Mouse (Mus musculus): ENCODE measurements around the gene Parva.

Parva gene

DNA sequence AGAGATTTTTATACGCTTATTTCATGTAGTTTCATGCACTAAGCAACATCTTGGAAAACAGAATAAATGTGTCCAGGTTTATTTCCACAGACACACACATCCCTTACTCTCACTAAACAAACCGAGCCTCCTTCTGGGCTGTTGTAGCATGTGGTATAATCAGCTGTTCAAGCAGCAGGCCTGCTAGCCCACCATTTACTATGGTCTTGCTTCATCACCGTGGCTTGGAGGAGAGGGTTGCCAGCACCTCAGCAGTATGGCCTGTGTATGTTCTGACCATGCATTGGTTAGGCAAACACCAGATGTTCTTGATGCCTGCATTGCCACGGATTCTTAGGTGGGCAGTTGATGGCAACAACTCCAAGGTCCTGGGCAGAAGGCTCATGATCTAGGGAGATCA is 30.6 kb downstream of the Parva start:
- CTCF ChIA-PET: interaction anchor here in 1 of 4 experiments (0.5 kb wide), 1 partner anchor 45 kb away, joined by 4 read pairs; no protein-coding TSS in a partner anchor
- POLR2A ChIA-PET: no interaction called here

DNA sequence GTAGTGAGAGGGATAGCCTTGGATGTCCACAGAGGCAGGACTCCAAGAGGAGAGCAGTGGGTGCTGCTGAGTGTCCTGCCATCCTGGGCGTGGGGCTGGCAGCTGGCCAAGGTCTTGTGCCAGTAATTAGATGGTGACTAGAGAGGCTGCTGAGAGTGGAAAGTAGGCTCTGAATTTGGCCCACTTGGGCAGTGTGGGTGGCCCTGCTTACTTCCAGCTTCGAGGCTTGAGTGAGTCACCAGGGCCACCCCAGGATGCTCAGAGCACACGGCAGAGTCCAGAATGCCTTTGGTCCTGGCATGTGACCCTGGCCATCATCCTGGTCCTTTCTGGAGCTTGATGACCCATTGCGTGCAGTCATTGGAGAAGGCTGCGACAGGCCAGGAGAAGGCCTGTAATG is 31.1 kb downstream of the Parva start:
- CTCF ChIA-PET: interaction anchor here in 1 of 4 experiments (0.5 to 0.6 kb wide), 2 partner anchors 46 to 91 kb away, joined by 4 read pairs; no protein-coding TSS in a partner anchor

DNA sequence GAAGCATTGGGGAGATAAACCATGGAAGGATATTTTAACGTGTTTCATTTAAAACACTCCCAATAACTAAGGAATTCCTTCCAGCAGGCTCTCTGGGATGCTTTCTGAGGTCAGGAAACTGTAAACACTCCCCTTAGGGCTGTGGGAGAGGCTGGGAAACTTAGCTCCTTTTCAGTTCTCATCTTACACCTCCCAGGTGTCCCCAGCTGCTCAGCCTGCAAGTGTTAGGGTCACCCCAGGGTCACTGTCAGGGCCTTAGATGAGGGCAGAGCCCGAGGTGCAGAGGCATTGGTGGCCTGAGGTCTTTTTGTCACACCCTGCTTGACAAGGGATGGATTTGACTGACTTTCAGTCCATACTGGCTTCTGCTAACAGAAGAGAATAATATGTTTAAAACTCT is 35.8 kb downstream of the Parva start:
- ChIA-PET POLR2A (no interaction called here), CTCF (no interaction called here)

More for the DNA sequence above, 31.1 kb downstream of the Parva start:
- POLR2A ChIA-PET: no interaction called here

DNA sequence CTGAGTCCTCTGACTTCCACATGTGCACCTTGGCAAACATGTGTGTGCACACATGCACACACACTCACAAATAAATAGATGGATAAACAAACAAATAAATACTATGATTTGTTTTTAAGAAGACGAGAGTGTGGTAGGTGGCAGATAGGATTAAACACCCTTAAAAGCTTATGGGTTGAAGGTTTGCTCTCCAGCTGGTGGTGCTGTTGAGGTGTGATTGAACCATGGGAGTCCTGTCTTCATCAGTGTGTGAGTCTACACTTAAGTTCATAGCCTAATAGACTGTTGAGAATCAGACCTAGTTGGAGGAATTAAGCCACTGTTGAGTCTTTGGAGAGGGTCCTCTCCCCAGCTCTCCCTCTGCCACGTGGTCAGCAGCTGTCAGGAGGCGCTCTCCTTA is 38.6 kb downstream of the Parva start:
- POLR2A ChIA-PET: interaction anchor here in 1 of 4 experiments (1.3 kb wide), 1 partner anchor 24 kb away, joined by 3 read pairs; no protein-coding TSS in a partner anchor
- CTCF ChIA-PET: interaction anchor here in 2 of 4 experiments (0.5 to 0.7 kb wide), 3 partner anchors 26 to 1015 kb away, joined by 3 to 6 read pairs (median 5); no protein-coding TSS in a partner anchor

DNA sequence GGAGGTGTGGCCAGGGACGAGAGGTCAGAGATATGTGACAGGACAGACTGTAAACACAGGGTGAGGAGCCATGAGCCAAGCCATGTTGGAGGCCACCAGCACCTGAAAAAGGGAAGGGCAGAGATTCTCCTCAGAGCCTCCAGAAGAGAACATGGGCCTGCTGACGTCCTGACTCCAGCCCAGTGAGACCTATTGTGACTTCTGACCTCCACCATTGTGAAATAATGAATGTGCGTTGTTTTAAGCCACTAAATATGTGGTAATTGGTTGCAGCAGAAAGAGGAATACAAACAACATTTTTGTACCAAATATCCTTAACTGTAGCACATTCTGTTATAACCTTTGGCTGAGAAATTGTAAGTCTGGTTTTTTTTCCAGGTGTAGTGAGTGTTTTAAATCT is 39.5 kb downstream of the Parva start:
- CTCF ChIA-PET: interaction anchor here in 2 of 4 experiments (0.5 to 0.6 kb wide), 2 partner anchors 308 to 1014 kb away, joined by 5 to 6 read pairs; partner anchors contain the start of gene Dkk3 (in 1 of the 2)
- POLR2A ChIA-PET: interaction anchor here in 1 of 4 experiments (1.3 kb wide), 1 partner anchor 23 kb away, joined by 3 read pairs; no protein-coding TSS in a partner anchor

DNA sequence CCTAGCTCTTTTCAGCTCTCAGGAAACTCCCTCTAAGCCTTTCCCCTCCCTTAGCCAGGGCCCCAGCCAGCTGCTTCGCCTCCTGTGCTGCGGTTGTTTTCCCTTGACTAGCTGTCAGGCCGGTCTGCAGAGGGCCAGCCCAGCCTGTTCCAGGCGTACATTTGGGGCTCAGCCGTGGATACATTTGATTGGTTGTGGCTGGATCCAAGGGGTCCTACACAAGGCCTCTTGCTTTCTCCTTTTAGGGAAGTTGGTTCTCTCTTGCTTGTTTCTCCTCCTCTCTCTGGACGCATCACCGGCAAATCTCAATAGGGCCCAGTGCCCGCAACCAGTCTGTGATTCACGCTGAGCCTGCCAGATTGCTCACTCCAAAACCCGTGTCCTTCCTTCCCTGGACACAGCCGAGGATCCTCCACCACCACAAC is 40.4 kb downstream of the Parva start:
- ChIA-PET POLR2A (interaction anchor here in 1 of 4 experiments (0.6 kb wide), 1 partner anchor 12 kb away, joined by 3 read pairs; no protein-coding TSS in a partner anchor), CTCF (interaction anchor here in 1 of 4 experiments (1.1 kb wide), 1 partner anchor 488 kb away, joined by 7 read pairs; no protein-coding TSS in a partner anchor)

DNA sequence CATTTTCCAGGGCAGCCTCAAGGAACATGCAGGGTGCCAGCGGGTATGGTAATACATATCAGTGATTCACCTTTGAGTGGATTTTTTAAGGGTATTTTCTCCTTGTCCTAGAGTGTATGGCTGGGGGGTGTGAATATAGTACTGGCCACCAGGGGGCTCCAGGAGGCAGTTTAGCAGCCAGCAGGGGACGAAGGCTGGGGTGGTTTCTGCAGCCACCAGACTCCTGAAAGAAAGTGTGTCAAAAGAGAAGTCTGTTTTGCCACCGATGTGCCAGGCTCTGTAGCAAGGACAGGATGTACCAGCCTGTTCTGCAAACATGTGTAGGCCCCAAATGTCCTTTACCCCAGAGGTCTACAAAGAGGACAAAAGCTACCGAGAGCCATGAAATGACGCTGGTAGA is 42.5 kb downstream of the Parva start:
- POLR2A ChIA-PET: interaction anchor here in 2 of 4 experiments (0.6 to 2.1 kb wide), 3 partner anchors 15 to 338 kb away, joined by 3 to 4 read pairs (median 4); no protein-coding TSS in a partner anchor
- CTCF ChIA-PET: interaction anchor here (0.6 to 3.8 kb wide), 28 partner anchors 9 to 1241 kb away, joined by 3 to 18 read pairs (median 3); partner anchors contain the start of gene Parva (in 1 of the 4)

DNA sequence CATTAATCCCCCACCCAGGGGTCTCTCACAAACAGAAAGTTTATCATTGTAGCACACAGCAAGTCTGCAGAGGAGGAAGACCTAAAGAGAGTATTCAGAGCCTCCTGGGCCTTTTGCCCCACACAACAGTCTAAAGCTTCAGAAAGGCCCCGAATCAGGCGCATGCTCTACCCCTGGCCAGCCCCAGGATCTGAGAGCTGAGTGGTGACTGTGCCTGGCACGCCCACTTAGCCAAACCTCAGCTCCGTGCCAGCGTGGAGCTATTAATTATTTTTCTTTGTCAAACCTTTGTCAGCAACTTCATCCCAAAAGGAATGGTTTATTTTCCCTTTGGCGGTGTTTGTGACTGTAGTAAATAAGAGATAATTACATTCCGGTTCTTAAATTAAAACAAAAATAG is 44.0 kb downstream of the Parva start:
- CTCF ChIA-PET: interaction anchor here in 2 of 4 experiments (0.9 to 3.8 kb wide), 4 partner anchors 8 to 397 kb away, joined by 4 to 18 read pairs (median 7); no protein-coding TSS in a partner anchor
- POLR2A ChIA-PET: interaction anchor here in 1 of 4 experiments (0.7 to 2.1 kb wide), 4 partner anchors 17 to 380 kb away, joined by 3 to 4 read pairs (median 3); no protein-coding TSS in a partner anchor

DNA sequence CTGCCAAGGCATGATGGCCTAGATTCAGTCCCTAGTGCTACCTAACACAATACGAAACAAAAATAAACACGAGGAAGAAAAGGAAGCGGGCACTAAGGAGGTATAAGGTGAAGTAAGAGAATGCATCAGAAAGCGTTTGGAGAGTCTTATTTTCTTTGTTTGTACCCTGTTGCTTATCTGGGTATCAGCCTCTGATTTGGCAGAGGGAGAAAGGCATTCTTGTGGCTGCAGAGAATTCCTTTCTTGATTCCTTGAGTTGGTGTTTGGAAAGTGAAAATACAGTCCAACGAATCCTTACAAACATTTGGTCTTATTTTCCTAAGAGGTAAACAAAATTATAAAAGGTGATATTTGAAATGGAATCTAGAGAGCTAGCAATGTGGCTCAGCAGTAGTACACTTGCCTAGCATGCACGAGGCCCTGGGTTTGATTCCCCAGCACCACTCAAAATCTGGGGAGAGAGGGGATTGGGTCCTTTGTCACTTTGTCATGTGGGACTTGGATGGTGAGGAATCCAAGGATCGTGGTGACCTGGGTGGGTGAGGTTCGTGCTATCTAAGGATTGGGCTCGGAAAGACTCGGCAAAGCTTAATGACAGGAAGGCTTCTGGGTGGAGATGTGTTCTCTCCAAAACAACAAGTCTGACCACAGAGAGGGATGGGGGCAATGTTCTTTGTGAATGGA is 44.9 kb downstream of the Parva start:
- POLR2A ChIA-PET: interaction anchor here in 1 of 4 experiments (0.6 to 1.0 kb wide), 2 partner anchors 27 to 379 kb away, joined by 3 read pairs; no protein-coding TSS in a partner anchor
- CTCF ChIA-PET: interaction anchor here in 3 of 4 experiments (0.7 to 3.8 kb wide), 3 partner anchors 289 to 396 kb away, joined by 4 to 18 read pairs (median 6); no protein-coding TSS in a partner anchor

DNA sequence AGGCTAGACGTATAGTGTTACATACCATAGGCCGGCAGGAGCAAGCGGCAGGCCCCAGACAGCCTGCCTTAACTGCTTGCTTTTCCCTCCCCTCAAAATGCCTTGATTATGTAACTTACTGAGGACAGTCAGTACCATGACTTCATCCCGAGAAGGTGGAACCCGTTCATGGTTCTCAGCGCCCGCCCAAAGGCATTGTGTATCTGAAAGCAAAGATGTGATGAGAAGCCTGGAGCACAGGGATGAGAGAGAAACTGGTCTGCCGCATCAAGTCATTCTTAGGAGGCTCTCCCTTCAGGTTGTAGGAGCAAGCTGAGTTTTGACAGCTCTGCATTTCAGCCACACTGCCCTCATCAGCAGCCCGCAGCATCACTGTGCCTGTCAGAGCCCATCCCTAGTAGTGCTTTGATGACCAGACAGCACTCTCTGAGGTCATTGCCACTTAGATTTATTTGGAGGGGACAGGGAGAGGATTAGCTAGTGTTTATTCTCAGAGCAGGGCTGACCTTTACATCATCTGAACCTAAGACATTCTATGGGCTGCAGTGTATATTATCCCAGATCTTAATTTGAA is 45.5 kb downstream of the Parva start:
- ChIA-PET POLR2A (interaction anchor here in 1 of 4 experiments (0.6 to 0.8 kb wide), 2 partner anchors 11 to 27 kb away, joined by 3 read pairs; no protein-coding TSS in a partner anchor), CTCF (interaction anchor here in 1 of 4 experiments (0.7 kb wide), 1 partner anchor 289 kb away, joined by 6 read pairs; no protein-coding TSS in a partner anchor)

DNA sequence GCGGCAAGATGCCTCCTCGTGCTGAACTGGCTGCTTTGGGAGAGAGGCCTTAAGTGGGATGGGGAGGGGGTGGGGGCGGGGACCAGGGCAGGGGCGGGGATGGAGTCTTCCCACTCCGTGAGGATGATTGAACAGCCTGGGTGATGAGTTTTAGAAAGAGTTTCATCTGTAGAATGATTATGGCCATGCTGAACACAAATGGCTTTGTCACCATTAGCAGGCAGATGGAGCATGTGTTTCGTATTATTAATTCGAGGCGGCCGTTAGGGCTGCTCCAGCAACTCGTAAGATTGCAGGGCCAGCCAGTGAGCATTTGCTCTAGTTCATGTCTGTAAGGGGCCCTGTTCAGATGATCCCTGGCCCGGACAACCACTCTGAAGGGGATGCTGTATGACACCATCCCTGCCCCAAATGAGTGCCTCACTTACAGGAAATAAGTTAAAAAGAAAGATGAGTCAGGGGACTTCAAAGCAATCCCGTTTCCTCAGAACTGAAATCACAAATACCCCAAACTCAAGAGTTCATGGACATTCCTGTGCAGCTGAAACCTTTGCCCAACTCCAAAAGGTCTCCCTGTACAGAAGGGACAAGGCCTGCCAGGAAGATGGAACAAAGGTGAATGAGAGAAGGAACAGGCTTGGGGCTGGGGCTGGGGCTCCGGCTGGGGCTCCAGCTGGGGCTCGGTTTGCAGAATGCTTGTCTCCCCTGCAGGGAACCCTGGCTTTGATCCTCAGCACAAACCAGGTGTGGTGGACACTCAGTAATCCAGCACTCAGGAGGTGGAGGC is 46.5 kb downstream of the Parva start:
- CTCF ChIA-PET: no interaction called here
- POLR2A ChIA-PET: interaction anchor here in 2 of 4 experiments (0.7 to 0.8 kb wide), 3 partner anchors 9 to 46 kb away, joined by 3 to 4 read pairs (median 3); no protein-coding TSS in a partner anchor

DNA sequence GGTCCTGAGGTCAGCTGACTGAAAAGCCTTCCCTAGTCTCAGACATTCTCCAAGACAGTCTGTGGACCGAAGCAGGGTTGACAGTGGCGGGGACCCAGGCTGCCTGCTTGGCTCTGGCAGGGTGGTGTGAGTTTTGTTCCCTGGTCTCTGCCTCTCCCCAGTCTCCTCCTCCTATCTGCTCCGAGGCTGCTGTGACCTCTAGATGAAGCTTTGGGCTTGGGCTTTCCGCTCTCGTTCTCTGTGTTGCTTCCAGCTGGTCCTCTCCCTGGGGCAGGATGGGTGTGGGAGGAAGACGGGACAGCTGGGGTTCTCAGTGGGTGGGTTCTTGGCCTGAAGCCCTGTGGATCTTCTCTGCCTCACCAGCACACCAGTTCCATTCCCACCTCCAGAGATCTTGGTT is 51.8 kb downstream of the Parva start:
- CTCF ChIA-PET: interaction anchor here in 3 of 4 experiments (0.5 to 1.5 kb wide), 6 partner anchors 9 to 1430 kb away, joined by 3 to 9 read pairs (median 4); no protein-coding TSS in a partner anchor
- POLR2A ChIA-PET: interaction anchor here in 2 of 4 experiments (0.6 to 1.6 kb wide), 4 partner anchors 9 to 784 kb away, joined by 3 to 5 read pairs (median 4); no protein-coding TSS in a partner anchor

DNA sequence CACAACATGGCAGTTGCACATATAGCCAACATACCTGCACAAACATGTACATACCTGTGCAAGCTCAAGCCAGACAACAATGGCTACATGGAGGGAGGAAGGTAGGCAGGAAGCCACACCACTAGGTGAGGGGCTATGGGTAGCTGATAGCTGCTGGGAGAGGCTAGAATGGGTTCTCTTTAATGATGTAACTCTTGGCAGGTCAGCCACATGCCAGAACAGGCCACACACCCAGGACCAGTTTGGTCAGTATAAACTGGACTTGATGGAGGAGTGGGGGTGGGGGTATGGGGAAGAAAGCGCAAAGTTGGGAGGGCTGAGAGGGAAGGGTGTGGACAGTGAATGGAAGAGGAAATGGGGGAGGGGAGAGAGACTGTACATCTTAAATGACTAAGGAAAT is 53.7 kb downstream of the Parva start:
- ChIA-PET CTCF (interaction anchor here in 1 of 4 experiments (1.4 kb wide), 1 partner anchor 11 kb away, joined by 3 read pairs; no protein-coding TSS in a partner anchor), POLR2A (no interaction called here)

DNA sequence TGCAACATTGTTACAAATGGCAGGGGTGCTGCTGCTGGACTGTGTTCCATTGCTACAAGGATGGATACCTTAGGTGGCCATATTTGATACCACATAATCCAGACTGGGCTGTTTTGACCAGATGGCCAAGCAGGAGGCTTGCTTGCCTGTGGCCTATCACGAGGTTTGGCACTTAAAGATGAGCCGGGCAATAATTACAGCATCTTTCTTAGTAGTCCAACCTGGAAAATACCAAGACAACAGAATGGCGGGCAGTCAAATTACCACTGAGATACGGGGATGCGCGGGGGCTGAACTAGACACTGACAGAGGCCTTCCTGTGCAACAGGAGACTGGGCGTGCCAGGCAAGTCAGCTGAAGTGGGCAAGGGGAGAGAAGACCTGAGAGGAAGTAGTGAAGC is 55.3 kb downstream of the Parva start:
- ChIA-PET POLR2A (interaction anchor here in 2 of 4 experiments (0.7 to 2.2 kb wide), 2 partner anchors 17 to 319 kb away, joined by 3 to 7 read pairs; no protein-coding TSS in a partner anchor), CTCF (interaction anchor here in 2 of 4 experiments (0.6 kb wide), 2 partner anchors 165 to 295 kb away, joined by 4 to 6 read pairs; no protein-coding TSS in a partner anchor)

DNA sequence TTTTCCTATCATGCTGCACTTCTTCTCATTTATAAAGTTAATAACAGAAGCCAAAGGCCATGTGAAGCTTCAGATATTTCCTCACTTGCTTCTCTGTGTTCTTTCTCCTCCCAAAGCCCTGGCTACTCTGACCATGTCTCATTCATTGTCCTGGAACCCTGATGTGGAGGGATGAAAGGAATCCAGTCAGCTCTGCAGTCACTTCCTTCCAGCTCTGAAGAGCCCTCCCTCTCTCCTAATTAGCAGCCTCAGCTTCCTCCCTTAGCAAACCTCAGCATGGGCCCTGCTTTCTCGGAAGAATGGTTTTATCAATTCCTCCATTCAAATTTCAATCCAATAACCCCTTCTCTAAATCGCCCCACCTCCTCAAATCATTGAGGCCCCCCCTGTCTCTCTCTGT is 56.1 kb downstream of the Parva start:
- POLR2A ChIA-PET: interaction anchor here in 3 of 4 experiments (0.6 to 2.2 kb wide), 5 partner anchors 10 to 372 kb away, joined by 3 to 7 read pairs (median 4); no protein-coding TSS in a partner anchor
- CTCF ChIA-PET: interaction anchor here in 1 of 4 experiments (0.6 kb wide), 1 partner anchor 165 kb away, joined by 4 read pairs; no protein-coding TSS in a partner anchor

DNA sequence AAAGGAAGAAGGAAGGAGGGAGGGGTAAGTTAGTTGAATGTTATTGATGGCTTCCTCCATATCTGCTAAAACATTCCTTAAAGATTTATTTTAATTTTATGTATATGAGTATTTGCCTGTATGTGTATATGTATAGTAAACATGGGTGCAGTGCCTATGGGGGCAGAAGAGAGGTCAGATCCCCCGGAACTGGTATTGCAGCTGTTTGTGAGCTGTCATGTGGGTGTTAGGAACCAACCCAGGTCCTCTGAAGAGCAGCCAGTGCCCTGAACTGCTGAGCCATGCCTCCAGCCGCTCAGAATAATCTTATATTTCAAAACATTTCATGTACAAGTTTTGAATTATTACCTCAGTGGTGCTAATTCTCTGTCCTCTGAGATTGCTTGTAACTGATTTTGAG is 63.5 kb downstream of the Parva start:
- CTCF ChIA-PET: interaction anchor here in 1 of 4 experiments (0.7 kb wide), 1 partner anchor 18 kb away, joined by 5 read pairs; no protein-coding TSS in a partner anchor
- POLR2A ChIA-PET: interaction anchor here in 1 of 4 experiments (1.8 kb wide), 1 partner anchor 11 kb away, joined by 7 read pairs; no protein-coding TSS in a partner anchor

DNA sequence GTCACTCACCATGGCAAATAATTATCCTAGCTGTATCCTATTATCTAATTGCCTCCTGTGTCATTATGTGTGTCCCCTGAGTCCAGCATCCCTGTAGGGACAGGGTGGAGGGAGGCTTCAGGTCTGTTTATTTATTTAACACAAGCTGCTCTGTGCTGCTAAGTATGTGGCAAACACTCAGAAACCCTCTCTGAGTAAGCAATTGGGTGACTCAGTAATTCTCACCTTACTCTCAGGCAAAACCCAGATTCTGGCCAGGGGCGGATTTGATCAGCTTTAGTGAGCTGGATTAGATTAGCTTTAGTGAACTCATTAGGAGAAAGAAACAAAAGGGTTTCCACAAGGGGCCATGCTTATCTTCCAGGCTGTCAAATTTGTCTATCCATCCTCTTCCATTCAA is 64.4 kb downstream of the Parva start:
- ChIA-PET POLR2A (interaction anchor here in 1 of 4 experiments (1.3 kb wide), 1 partner anchor 11 kb away, joined by 3 read pairs; no protein-coding TSS in a partner anchor), CTCF (interaction anchor here in 2 of 4 experiments (0.6 to 0.9 kb wide), 2 partner anchors 26 to 95 kb away, joined by 3 to 6 read pairs; no protein-coding TSS in a partner anchor)

DNA sequence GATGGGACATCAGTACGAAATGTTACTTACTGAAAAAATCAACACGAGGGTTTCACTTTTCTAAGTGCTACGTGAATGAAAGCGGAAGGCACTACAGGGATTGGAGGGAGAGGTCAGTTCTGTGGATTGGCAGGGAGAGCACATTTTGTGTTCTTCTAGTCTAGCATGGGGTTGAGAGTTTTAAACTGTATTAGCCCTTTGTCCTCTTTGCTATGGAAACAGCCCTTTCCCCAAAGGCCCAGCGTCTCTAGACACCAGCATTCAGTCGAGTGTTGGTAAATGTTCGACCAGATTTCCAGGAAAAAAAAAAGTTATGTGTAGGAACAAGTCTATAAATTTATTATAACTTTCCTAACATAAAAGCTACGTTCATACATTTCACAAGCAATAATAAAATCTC is 68.6 kb downstream of the Parva start:
- ChIA-PET CTCF (no interaction called here), POLR2A (no interaction called here)
